Mouse (Mus musculus) skeletal muscle tissue, postnatal 0 days (tissue): ENCODE results near the gene Cep44. TPM values are rescaled to one million over a fixed set of nuclear protein-coding genes. Genes with fewer than 3 reads are reported as not detected.

Source experiments
- microRNA-seq, 2 experiments: library from miRNA; unstranded; fragments of <30 nt; microRNA quantifications; one replicate each; pipeline ENCODE4; 2016
- polyA plus RNA-seq: library from polyadenylated mRNA; unstranded; fragments of >200 nt; fragmentation: Nextera tagmentation; extraction: Ambion mirVana; gene quantifications from 2 replicates; pipeline ENCODE4 v1.2.1, GENCODE M21; 2015

Cep44 gene
- 18.9 and 20.8 TPM in 2 replicates for polyA plus RNA-seq

DNA sequence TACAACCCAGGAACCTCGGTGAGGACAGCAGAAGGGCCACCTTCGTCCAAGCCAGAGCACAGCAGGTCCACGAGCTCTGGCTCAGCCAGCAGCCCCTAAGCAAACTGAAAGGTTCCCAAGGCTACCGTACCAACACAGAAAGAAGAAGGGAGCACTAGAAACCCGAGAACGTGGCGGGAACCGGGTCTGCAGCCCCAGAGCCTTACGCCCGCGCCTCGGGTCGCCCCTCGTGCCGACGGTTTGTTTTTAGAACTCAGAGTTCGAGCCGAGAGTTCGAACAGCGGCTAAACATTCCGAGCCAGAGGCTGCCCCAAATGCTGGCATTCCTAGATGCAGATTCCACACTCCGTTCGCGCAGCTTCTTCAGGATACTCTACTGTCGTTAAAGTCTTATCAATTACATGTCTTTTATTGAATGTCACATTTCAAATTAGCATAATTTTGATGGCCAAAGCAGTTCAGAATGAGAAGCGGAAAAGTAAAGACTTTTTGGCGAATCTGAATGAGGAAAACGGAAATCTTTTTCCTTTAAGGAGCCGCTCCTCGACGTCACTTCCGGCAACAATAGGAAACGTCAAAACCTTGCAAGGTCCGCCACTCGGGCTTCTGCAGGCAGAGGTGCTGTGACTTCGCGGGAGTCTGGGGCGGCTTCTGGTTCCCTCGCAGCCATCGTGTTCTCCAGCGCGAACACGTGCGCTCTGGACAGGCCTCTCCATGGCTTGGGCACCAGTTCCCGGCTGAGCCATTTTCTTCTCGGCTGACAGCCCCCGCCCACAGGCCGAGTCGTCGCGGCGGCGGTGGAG is at the start of gene Cep44, which contains the start of gene Fbxo8:
TSS of gene Cep44 (minus strand) at position 490 of the 803 bp plus-strand sequence.
TSS of gene Fbxo8 (plus strand) at position 533 of the 803 bp plus-strand sequence.

Small RNAs within 50 kb of the gene (microRNA-seq; reads per million reads assigned to microRNA genes)
- 0 reads per million in 2 experiments for gene Gm25992

Other genes starting within 250 kb of the Cep44 start
- 32.8 and 37.2 TPM in 2 replicates for gene Fbxo8, start within 50 bp of the Cep44 start, polyA plus RNA-seq